Mouse (Mus musculus) midbrain, embryonic 16.5 days (tissue): ENCODE data around the gene Klhdc10. TPM values are rescaled to one million over a fixed set of nuclear protein-coding genes. Genes with fewer than 3 reads are reported as not detected.

ENCODE experiments used
- ATAC-seq: fragments of 200-750 bp; cut with Nextera tagmentation; 2 replicates; pipeline ENCODE4 v1.8.0; 2017; ENCODE audit warnings: moderate TSS enrichment
- H3K27ac ChIP-seq: fragments of 300-500 bp; sonication (generic); 2 replicates; pipeline ENCODE4 v1.5.1; 2014; ENCODE audit warnings: mild to moderate bottlenecking, low read length, mixed read lengths
- H3K27me3 ChIP-seq: fragments of 300-500 bp; sonication (generic); 2 replicates; pipeline ENCODE4 v1.6.1; 2014; ENCODE audit warnings: low read depth, low read length, mixed read lengths; ENCODE audit not compliant: control insufficient read depth, insufficient read depth
- H3K36me3 ChIP-seq: fragments of 300-500 bp; sonication (generic); 2 replicates; pipeline ENCODE4 v1.6.1; 2014; ENCODE audit warnings: mild to moderate bottlenecking, low read length, moderate library complexity, mixed read lengths; ENCODE audit not compliant: control insufficient read depth, insufficient read depth
- H3K4me1 ChIP-seq: fragments of 300-500 bp; sonication (generic); 2 replicates; pipeline ENCODE4 v1.6.1; 2014; ENCODE audit warnings: mild to moderate bottlenecking, low read length, mixed read lengths; ENCODE audit not compliant: control insufficient read depth, insufficient read depth
- H3K4me2 ChIP-seq: fragments of 300-500 bp; sonication (generic); 2 replicates; pipeline ENCODE4 v1.6.1; 2014; ENCODE audit warnings: mild to moderate bottlenecking, low read length, mixed read lengths
- H3K4me3 ChIP-seq: fragments of 300-500 bp; sonication (generic); 2 replicates; pipeline ENCODE4 v1.5.1; 2014; ENCODE audit warnings: low read depth, mild to moderate bottlenecking, low read length, moderate library complexity, mixed read lengths
- H3K9ac ChIP-seq: fragments of 300-500 bp; sonication (generic); 2 replicates; pipeline ENCODE4 v1.6.1; 2014; ENCODE audit warnings: low read depth, low read length, mixed read lengths
- H3K9me3 ChIP-seq: fragments of 300-500 bp; sonication (generic); replicated peaks from 2 replicates; pipeline ENCODE4 v1.6.1; 2014; ENCODE audit warnings: mild to moderate bottlenecking, low read length, mixed read lengths; ENCODE audit not compliant: control insufficient read depth, poor library complexity, severe bottlenecking
- WGBS: fragments of 180-500 bp; shearing (Covaris S2); extraction: QIAGEN DNeasy Blood & Tissue Kit; methylation state at CpG from one replicate; pipeline ENCODE4 v1.1.7; 2014; 5-methylcytosine and 5-hydroxymethylcytosine counted together
- polyA plus RNA-seq: library from polyadenylated mRNA; unstranded; fragments of >200 nt; fragmentation: Nextera tagmentation; extraction: Ambion mirVana; gene quantifications from 2 replicates; pipeline ENCODE4 v1.2.1, GENCODE M21; 2015

Klhdc10 gene
- polyA plus RNA-seq, 1 experiment from 2014 or later: 41.7 TPM

DNA sequence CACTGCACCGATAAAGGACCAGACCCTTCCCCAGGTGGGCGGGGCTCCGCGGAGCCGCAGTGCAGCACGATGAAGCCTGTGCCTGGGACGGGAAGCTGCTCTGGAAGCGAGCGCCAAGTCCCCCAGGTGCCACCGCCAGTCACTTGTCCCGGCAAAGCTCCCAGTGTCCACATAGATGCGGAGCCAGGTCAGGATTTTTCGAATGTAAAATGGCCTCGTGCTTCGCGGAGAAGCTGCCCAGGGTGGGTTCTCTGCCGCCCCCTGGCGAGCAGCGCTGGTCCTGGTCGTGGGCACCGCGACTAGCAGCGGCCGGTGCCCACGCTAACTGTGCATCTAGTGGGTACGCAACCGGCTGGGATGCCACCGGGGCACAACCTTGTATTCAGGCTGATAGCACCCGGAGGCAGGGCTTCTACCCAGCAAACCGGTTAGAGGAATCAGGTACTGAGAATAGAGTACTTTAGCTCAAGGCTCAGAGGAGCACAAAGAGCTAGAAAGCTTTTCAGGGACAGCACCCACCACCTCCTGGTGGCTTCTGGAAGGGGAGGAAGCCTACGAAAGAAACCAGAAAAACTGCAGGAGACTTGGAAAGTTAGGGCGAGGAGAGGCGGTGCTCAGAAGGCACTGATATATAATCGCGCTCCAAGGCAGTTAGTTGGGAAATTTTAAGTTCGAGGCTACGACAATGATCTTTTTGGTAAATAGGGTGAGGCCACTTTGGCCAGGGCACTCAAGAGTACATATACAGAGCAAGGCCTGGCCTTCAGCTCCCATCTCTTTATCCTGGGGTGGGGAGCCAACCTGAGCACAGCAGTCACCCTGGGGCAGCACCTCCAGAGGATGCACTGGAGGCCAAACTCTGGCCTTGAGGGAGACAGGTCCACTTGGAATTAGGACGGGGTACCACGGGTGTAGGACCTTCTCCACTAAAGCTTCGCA, 58.4 kb downstream of the Klhdc10 start:
- Histone ChIP-seq H3K4me1 (peaks cover 31% of the 10 kb centered on the region), H3K36me3 (no peaks in the 10 kb centered on the region), H3K4me3 (peak overlapping the region; percentile 41), H3K27ac (peak overlapping the region; percentile 97), H3K27me3 (no peaks in the 10 kb centered on the region), H3K9me3 (no peaks in the 10 kb centered on the region), H3K4me2 (peak overlapping the region; percentile 68), H3K9ac (peak overlapping the region; percentile 75)
- ATAC-seq: peak; percentile 57
- WGBS: 5% methylated on average over 40 of the region's 40 CpGs

DNA sequence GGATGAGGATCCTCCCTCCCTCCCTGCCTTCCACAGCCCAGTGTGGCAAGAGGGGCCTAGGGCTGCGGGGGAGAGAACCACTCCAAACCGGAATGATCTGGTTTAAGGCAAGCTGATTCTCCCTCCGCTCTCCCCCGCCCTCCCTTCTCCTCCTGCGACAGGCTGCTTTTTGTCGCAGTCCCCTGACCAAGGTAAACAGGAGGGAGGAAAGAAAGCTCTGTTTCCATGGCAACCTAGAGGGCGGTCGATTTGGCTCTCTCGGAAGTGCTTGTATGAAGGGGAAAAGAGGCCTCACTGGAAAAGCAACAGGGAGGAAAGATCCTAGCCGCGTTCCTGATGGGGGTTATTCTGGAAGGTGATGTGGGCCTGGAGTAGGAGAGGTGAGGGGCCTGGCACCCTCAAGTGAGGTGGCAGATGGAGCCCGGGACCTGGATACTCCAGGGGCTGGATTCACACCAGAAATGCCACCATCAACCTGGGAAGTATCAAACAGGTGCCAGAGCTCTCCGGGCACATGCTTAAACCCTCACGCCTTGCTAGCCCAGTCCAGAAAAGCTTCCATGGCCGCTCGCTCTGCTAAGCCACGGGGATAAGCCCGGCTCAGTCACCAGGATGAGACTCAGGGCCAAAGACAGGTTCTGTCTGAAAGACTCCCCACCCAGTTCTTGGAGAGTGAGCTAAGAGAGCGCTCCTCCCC, 59.2 kb downstream of the Klhdc10 start:
- H3K9me3 ChIP-seq: no peaks in the 10 kb centered on the region
- peaks cover 31% of the 10 kb centered on the region for H3K4me1 ChIP-seq
- peak overlapping the region; percentile 75 for H3K9ac ChIP-seq
- 8% methylated on average over 17 of the region's 19 CpGs for WGBS
- no peaks in the 10 kb centered on the region for H3K27me3 ChIP-seq
- H3K36me3 ChIP-seq: no peaks in the 10 kb centered on the region
- H3K27ac ChIP-seq: peak overlapping the region; percentile 97
- peak overlapping the region; percentile 68 for H3K4me2 ChIP-seq
- peak; percentile 94 for ATAC-seq
- H3K4me3 ChIP-seq: no peak overlapping the region

DNA sequence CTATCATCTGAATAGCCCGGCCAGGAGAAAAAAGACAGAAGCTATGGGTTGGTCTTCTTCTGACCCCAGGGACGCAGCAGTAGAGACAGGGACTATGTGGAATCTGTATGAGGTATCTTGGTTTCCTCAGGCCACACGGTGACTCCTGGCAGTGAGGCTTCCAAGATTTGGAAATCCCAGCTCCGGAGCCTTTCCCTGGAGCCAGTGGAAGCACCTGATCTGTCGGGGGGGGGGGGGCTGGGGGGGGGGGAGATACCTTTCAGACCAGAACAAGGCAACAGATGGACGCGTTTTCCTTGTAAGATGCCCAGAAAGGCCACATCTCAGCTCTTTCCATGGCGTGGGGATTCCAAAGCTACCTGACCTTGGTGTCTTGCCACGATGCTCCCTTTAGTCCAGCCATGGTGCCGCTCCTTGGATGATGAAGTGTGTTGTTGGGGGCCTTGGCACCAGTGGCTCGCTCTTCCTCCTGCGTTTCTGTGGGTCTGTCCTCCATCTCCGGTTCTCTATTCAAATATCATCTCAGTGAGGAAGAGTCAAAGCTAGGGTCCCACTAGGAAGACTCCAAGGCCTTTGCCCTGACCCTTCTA, 60.2 kb downstream of the Klhdc10 start:
- no peak overlapping the region for H3K4me2 ChIP-seq
- WGBS: 88% methylated on average over 12 of the region's 13 CpGs
- no peaks in the 10 kb centered on the region for H3K27me3 ChIP-seq
- H3K27ac ChIP-seq: peak overlapping the region; percentile 97
- peaks cover 31% of the 10 kb centered on the region for H3K4me1 ChIP-seq
- no peak overlapping the region for H3K4me3 ChIP-seq
- no peak overlapping the region for H3K9ac ChIP-seq
- H3K9me3 ChIP-seq: no peaks in the 10 kb centered on the region
- H3K36me3 ChIP-seq: no peaks in the 10 kb centered on the region
- ATAC-seq: no peak

DNA sequence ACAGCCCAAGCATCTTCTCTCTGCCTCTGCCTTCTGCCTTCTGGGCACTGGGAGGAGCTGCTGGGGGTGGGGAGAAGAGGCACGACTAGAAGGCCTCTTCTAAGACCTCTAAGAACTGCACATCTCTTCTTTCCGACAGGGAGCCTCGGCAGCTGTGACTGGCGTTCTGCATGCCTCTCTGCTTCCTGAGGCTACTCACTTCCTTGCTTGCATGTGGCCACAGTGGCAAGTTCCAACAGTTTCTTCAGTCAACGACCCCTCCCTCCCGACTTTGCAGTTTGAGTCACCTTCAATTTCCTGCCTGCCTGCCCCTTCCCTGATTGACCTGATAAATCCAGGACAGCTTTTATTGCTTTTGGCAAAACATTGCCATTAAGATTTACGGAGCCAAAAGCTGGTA, 61.2 kb downstream of the Klhdc10 start:
- ATAC-seq: no peak
- no peak overlapping the region for H3K4me2 ChIP-seq
- no peaks in the 10 kb centered on the region for H3K9me3 ChIP-seq
- H3K27me3 ChIP-seq: no peaks in the 10 kb centered on the region
- H3K27ac ChIP-seq: 0 out of 2 replicates have a peak overlapping the region, but pooled peaks have one; percentile 18
- 32% methylated on average over 7 of the region's 7 CpGs for WGBS
- peaks cover 31% of the 10 kb centered on the region for H3K4me1 ChIP-seq
- no peak overlapping the region for H3K4me3 ChIP-seq
- H3K9ac ChIP-seq: no peak overlapping the region
- H3K36me3 ChIP-seq: no peaks in the 10 kb centered on the region

DNA sequence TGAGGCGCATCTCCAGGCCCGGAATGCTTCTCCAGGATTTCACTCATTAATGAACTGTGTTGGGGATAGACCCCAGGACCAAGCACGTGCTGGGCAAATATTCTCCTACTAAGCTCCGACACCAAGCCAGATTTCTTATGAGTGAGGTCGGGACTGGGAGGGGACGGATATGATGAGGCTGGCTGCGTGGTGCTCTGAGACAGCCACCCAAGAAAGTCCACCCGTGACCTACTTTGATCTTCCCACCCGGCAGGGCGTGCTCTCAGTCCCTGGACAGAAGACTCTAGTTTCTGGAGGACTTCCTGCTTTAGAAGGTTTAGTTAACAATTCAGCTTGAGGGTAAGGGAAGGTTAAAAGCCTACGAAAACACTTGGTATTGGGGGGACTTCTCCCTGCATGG, 63.9 kb downstream of the Klhdc10 start:
- H3K4me3 ChIP-seq: no peak overlapping the region
- no peak overlapping the region for H3K9ac ChIP-seq
- no peaks in the 10 kb centered on the region for H3K36me3 ChIP-seq
- no peak overlapping the region for H3K4me2 ChIP-seq
- peaks cover 19% of the 10 kb centered on the region for H3K4me1 ChIP-seq
- no peaks in the 10 kb centered on the region for H3K27me3 ChIP-seq
- no peak overlapping the region for H3K27ac ChIP-seq
- 85% methylated on average over 11 of the region's 11 CpGs for WGBS
- no peak for ATAC-seq
- no peaks in the 10 kb centered on the region for H3K9me3 ChIP-seq

DNA sequence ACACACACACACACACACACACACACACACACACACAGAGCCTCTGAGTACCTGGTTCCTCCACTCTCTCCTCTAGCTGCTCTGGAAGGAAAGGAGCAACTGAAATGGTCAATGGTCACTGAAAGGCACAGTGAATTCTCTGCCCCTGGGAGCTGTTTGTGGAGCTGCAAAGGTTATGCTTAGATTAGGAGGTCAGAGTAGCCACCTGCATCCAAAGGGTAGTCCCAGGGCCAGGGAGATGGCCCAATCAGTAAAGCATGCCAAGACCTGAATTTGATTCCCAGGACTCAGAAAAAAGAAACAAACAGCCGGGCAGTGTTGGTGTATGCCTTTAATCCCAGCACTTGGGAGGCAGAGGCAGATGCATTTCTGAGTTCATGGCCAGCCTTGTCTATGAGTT, 66.4 kb downstream of the Klhdc10 start:
- Histone ChIP-seq H3K4me1 (peaks cover 8% of the 10 kb centered on the region; the same call in 1 of the 2 replicates), H3K9me3 (no peaks in the 10 kb centered on the region), H3K36me3 (no peaks in the 10 kb centered on the region), H3K27me3 (no peaks in the 10 kb centered on the region), H3K4me3 (no peak overlapping the region), H3K27ac (no peak overlapping the region), H3K4me2 (no peak overlapping the region), H3K9ac (no peak overlapping the region)
- 82% methylated on average over 1 of the region's 1 CpGs for WGBS
- no peak for ATAC-seq

DNA sequence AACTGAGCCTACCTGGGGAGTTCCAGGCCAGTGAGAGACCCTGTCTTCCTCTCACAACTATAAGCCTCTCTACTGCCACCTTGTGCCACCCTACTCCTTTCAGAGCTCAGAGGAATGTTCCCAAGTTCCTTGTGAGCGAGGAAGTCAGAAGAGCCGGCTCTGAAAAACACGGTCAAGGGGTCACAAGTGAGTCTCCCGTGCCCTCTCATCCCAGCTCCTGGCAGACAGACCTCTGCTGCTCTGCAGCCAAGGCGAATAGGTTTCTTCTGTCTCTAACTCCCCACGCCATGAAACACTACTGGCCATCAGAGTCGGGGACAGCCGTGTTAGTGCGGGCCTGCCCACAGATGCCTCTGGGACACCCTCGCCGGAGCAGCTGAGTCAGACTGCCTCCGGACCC, 67.0 kb downstream of the Klhdc10 start:
- no peaks in the 10 kb centered on the region for H3K36me3 ChIP-seq
- H3K27me3 ChIP-seq: no peaks in the 10 kb centered on the region
- H3K27ac ChIP-seq: no peak overlapping the region
- no peak overlapping the region for H3K9ac ChIP-seq
- no peak overlapping the region for H3K4me2 ChIP-seq
- WGBS: 56% methylated on average over 12 of the region's 12 CpGs
- no peaks in the 10 kb centered on the region for H3K9me3 ChIP-seq
- no peak for ATAC-seq
- peaks cover 5% of the 10 kb centered on the region; the same call in 1 of the 2 replicates for H3K4me1 ChIP-seq
- no peak overlapping the region for H3K4me3 ChIP-seq

DNA sequence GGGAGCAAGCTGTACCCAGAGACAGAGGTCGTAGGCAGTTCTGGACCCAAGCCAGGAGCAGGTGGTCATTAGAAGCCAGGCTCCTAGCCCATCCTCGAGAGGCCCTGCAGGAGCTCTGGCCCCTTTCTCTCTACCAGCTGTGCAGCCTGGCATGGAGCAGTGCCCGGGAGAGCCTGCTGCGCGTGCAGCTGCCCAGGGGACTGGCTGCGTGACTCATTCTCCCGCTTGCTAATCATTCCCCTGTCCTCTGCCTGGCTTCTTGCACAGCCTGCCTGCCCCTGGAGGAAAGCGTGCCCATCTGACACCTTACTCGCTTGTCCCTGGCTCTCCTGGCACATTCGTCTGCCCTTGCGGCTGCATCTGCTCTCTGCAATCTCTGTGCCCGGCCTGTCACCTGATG, 67.7 kb downstream of the Klhdc10 start:
- Histone ChIP-seq H3K27ac (0 out of 2 replicates have a peak overlapping the region, but pooled peaks have one; percentile 20), H3K4me3 (no peak overlapping the region), H3K4me2 (no peak overlapping the region), H3K9me3 (no peaks in the 10 kb centered on the region), H3K36me3 (no peaks in the 10 kb centered on the region), H3K9ac (peak overlapping the region; percentile 50; the same call in 1 of the 2 replicates), H3K27me3 (no peaks in the 10 kb centered on the region), H3K4me1 (peaks cover 5% of the 10 kb centered on the region; the same call in 1 of the 2 replicates)
- ATAC-seq: peak; percentile 74; the same call in 1 of the 2 replicates
- WGBS: 54% methylated on average over 11 of the region's 12 CpGs
